19 mouse cellular contexts compared by ENCODE assay signal in genomic region chr5:150611136-150611535, GRCm38 (mm10).
"Had no signal": no experiment of that assay in that cellular context is flagged by ENCODE, and none has a peak within 500 bp of the region (broad histone marks: within the 10 kb centered on the region; RNA-seq: fewer than 3 reads in every experiment).

No protein-coding gene starts in this region.

- H3K4me2 ChIP-seq: intestine, embryonic 15.5 days; limb, embryonic 12.5 days; limb, embryonic 15.5 days; liver, embryonic 11.5 days; lung, embryonic 14.5 days; neural tube, embryonic 13.5 days had no signal

- H3K9me3 ChIP-seq: intestine, embryonic 15.5 days; limb, embryonic 12.5 days; limb, embryonic 15.5 days; neural tube, embryonic 13.5 days had no signal

- H3K9ac ChIP-seq: intestine, embryonic 15.5 days; limb, embryonic 12.5 days; limb, embryonic 15.5 days; liver, embryonic 14.5 days; liver, postnatal 0 days; lung, embryonic 14.5 days; neural tube, embryonic 13.5 days had no signal

- DNase-seq: kidney, adult 11 months; kidney, postnatal 36 days; layer of hippocampus, postnatal 36 days; left cerebral cortex, postnatal 4 days; liver, postnatal 0 days; midbrain, embryonic 14.5 days; retina, postnatal 1 day; right cerebral cortex, postnatal 25 days had no signal

- H3K4me1 ChIP-seq: intestine, embryonic 15.5 days; limb, embryonic 12.5 days; limb, embryonic 15.5 days; midbrain, embryonic 10.5 days; neural tube, embryonic 13.5 days had no signal

- H3K36me3 ChIP-seq: intestine, embryonic 15.5 days; limb, embryonic 12.5 days; limb, embryonic 15.5 days had no signal

- H3K27me3 ChIP-seq: intestine, embryonic 15.5 days; limb, embryonic 12.5 days; limb, embryonic 15.5 days; megakaryocyte, embryonic 14.5 days; neural tube, embryonic 13.5 days had no signal

- H3K27ac ChIP-seq: intestine, embryonic 15.5 days; limb, embryonic 12.5 days; limb, embryonic 15.5 days; liver, embryonic 14.5 days; macrophage; midbrain, embryonic 10.5 days; neural tube, embryonic 13.5 days had no signal

- H3K4me3 ChIP-seq: intestine, embryonic 15.5 days; left cerebral cortex, adult 2 months; limb, embryonic 12.5 days; limb, embryonic 15.5 days; midbrain, embryonic 10.5 days; neural tube, embryonic 13.5 days had no signal
